Mouse (Mus musculus) cortical plate, adult 2 months (tissue): Measurements from ENCODE around the gene Kcnq5. TPM values are rescaled to one million over a fixed set of nuclear protein-coding genes. Genes with fewer than 3 reads are reported as not detected.
A peak's percentile ranks its signal among the peaks of the same experiment; 100 is the strongest.
"Not testable (repeated sequence)": the region's sequence is repeated elsewhere in the genome, so short reads cannot be mapped to it uniquely, and the experiment has no call there.

Source experiments
- H3K27ac ChIP-seq: fragments of 200-500 bp; 2 replicates; pipeline ENCODE4 v1.5.1; 2012; ENCODE audit warnings: low read length, control low read depth, inconsistent platforms; ENCODE audit not compliant: insufficient read depth
- H3K4me1 ChIP-seq: fragments of 200-500 bp; 2 replicates; pipeline ENCODE4 v1.6.1; 2011; ENCODE audit warnings: low read length; ENCODE audit not compliant: control insufficient read depth, insufficient read depth
- H3K4me3 ChIP-seq: fragments of 200-500 bp; 2 replicates; pipeline ENCODE4 v1.5.1; 2011; ENCODE audit warnings: mild to moderate bottlenecking, low read length, control low read depth; ENCODE audit not compliant: insufficient read depth
- CTCF ChIP-seq: fragments of 200-500 bp; IDR thresholded peaks from 2 replicates; pipeline ENCODE4 v1.5.1; 2011; ENCODE audit warnings: mild to moderate bottlenecking, control low read depth, low read length; ENCODE audit not compliant: insufficient read depth; ENCODE audit errors: extremely low read depth
- POLR2A ChIP-seq: fragments of 200-500 bp; IDR thresholded peaks from 2 replicates; pipeline ENCODE4 v1.6.1; 2011; ENCODE audit warnings: mild to moderate bottlenecking, low read length, control low read depth; ENCODE audit not compliant: insufficient read depth; ENCODE audit errors: extremely low read depth
- polyA plus RNA-seq: library from polyadenylated mRNA; depleted of rRNA; stranded (reverse); fragments of >200 nt; gene quantifications from 2 replicates; pipeline ENCODE4 v1.2.3, GENCODE M21; 2012

The Kcnq5 gene
- polyA plus RNA-seq, 1 experiment = 26.0 TPM

GRCm38 (mm10) chr1:21613933-21614332, 347.8 kb downstream of the Kcnq5 start:
- Histone ChIP-seq H3K27ac (no peak overlapping the region), H3K4me1 (no peaks in the 10 kb centered on the region), H3K4me3 (no peak overlapping the region)
- TF ChIP-seq POLR2A = no peak
- TF ChIP-seq CTCF = no peak

DNA sequence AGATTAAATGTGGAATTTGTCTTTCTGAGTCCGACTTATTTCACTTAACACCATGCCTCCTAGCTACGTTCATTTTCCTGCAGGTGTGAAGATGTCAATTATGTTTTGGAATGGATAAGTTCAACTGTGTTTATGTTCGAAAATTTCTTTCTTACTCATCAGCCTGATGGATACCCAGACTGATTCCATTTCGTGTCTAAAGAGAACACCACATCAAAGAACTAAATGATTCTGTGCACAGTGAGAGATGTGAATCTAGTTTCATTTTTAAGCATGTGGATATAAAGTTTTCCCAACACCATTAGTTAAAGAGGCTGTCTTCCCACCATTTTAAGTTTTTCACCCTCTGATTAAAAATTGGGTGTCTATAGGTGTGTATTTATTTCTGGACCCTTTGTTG, 357.7 kb downstream of the Kcnq5 start:
- no peak overlapping the region for H3K27ac ChIP-seq
- no peaks in the 10 kb centered on the region; the same call in 1 of the 2 replicates for H3K4me1 ChIP-seq
- H3K4me3 ChIP-seq = no peak overlapping the region
- TF ChIP-seq POLR2A (no peak), CTCF (no peak)

DNA sequence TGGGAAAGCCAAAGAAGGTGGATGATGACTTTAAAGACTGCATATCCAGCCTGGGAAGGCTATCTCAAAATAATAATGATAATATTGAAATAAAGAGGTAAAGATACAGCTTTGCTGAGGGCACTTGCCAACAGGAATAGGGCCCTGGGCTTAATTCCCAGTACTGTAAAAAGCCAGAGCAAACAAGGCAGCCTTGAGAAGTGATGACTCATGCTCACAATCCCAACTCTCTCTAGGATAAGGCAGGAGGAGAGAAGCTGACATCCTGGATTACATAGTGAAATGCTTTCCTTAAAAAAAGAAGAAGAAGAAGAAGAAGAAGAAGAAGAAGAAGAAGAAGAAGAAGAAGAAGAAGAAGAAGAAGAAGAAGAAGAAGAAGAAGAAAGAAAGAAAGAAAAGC, 359.2 kb downstream of the Kcnq5 start:
- Histone ChIP-seq H3K27ac (no peak overlapping the region), H3K4me3 (no peak overlapping the region), H3K4me1 (peaks cover 2% of the 10 kb centered on the region)
- no peak for TF ChIP-seq CTCF
- no peak for TF ChIP-seq POLR2A

GRCm38 (mm10) chr1:21600606-21601005, 361.1 kb downstream of the Kcnq5 start:
- Histone ChIP-seq H3K27ac (no peak overlapping the region), H3K4me3 (no peak overlapping the region), H3K4me1 (peaks cover 2% of the 10 kb centered on the region)
- TF ChIP-seq CTCF = no peak
- TF ChIP-seq POLR2A = no peak

- Histone ChIP-seq H3K4me1 (peaks cover 2% of the 10 kb centered on the region), H3K4me3 (no peak overlapping the region), H3K27ac (no peak overlapping the region)
- no peak for TF ChIP-seq POLR2A
- TF ChIP-seq CTCF = no peak
These were observed 367.9 kb downstream of the Kcnq5 start for GRCm38 (mm10) chr1:21593872-21594271.

DNA sequence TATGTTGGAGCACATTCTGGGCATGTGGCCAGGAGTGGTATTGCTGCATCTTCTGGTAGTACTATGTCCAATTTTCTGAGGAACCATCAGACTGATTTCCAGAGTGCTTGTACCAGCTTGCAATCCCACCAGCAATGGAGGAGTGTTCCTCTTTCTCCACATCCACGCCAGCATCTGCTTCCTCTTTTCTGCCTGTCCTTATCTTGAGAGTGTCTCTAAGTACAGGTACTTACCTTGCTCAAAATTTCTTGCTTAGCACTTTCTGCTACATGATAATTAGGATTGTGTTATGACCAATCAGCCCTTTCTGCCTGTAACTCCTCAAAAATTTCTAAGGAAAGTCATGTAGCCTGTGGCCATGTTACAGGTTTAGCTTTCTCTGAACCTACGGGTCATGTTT, 394.3 kb downstream of the Kcnq5 start:
- not testable (repeated sequence) for H3K4me1 ChIP-seq, H3K4me3 ChIP-seq, H3K27ac ChIP-seq

DNA sequence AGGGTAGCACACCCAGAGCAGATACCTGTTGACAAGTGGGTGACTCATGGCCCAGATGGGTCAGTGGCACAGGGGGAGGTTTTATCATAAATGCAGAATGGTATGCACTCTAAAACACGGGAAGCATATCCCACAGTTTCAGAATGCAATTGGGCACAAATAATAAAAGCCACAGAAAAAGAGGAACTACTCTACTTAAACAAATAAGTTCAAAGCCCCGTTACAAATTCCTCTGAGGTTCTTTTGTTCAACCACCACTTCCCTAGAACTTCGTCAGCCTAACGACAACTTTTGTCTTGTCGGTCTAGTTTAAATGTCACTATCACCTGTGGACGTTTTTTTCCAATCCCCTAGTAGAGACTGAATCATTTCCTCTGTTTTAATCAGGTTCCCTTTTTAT, 407.1 kb downstream of the Kcnq5 start:
- Histone ChIP-seq H3K27ac (no peak overlapping the region), H3K4me3 (no peak overlapping the region), H3K4me1 (peaks cover 1% of the 10 kb centered on the region; the same call in 1 of the 2 replicates)
- TF ChIP-seq CTCF = no peak
- no peak for TF ChIP-seq POLR2A

- Histone ChIP-seq H3K4me3 (no peak overlapping the region), H3K4me1 (peaks cover 1% of the 10 kb centered on the region; the same call in 1 of the 2 replicates), H3K27ac (peak overlapping the region; percentile 65; the same call in 1 of the 2 replicates)
- no peak for TF ChIP-seq POLR2A
- no peak for TF ChIP-seq CTCF
These were observed 409.0 kb downstream of the Kcnq5 start for GRCm38 (mm10) chr1:21552715-21553114.

DNA sequence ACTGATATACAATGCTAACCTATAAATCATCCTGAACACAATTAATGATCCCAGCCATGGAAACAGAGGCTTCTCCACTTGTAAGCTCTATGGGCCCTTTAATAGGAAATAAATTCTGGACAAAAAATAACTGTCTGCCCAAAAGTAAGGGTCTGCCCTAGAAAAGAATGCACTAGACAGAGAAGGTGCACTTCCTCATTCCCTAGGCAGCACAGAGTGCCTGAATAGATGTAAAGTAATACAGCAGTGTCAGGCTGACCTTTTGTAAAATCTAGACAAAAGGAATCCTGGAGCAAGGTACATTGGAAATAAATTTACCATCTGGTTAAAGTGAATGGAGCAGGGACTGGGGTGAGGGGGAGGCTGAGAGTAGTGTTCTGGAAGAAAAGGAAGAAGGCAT, 417.8 kb downstream of the Kcnq5 start:
- TF ChIP-seq POLR2A = no peak
- TF ChIP-seq CTCF = no peak
- Histone ChIP-seq H3K4me3 (no peak overlapping the region), H3K27ac (no peak overlapping the region), H3K4me1 (no peaks in the 10 kb centered on the region; the same call in 1 of the 2 replicates)

GRCm38 (mm10) chr1:21539486-21539885, 422.3 kb downstream of the Kcnq5 start:
- Histone ChIP-seq H3K4me3 (no peak overlapping the region), H3K27ac (no peak overlapping the region), H3K4me1 (no peaks in the 10 kb centered on the region; the same call in 1 of the 2 replicates)
- TF ChIP-seq CTCF = no peak
- no peak for TF ChIP-seq POLR2A

- no peak overlapping the region for H3K4me3 ChIP-seq
- TF ChIP-seq CTCF = no peak
- TF ChIP-seq POLR2A = no peak
- H3K4me1 ChIP-seq = peaks cover 2% of the 10 kb centered on the region; the same call in 1 of the 2 replicates
- H3K27ac ChIP-seq = no peak overlapping the region
These were observed 430.9 kb downstream of the Kcnq5 start for GRCm38 (mm10) chr1:21530823-21531222.
